Mouse (Mus musculus) embryo, embryonic 11.5 days (tissue): ENCODE data around the gene Gm20388.

Experiments
- DNase-seq: peaks from one replicate; pipeline ENCODE4 v3.0.0-alpha.2; 2012; ENCODE audit warnings: low read depth, low spot score

Gm20388 gene

GRCm38 (mm10) chr8:121952800-121953199, 2042.2 kb downstream of the Gm20388 start:
- no peak for DNase-seq

- no peak for DNase-seq
Observed at GRCm38 (mm10) chr8:121953821-121954545, 2043.3 kb downstream of the Gm20388 start.

- no peak for DNase-seq
Observed at GRCm38 (mm10) chr8:121954981-121955555, 2044.4 kb downstream of the Gm20388 start.

- no peak for DNase-seq
Observed at GRCm38 (mm10) chr8:121955825-121956500, 2045.3 kb downstream of the Gm20388 start.

GRCm38 (mm10) chr8:121958395-121958794, 2047.8 kb downstream of the Gm20388 start:
- DNase-seq = no peak

- DNase-seq = no peak
Observed at GRCm38 (mm10) chr8:121962892-121963291, 2052.3 kb downstream of the Gm20388 start.

- DNase-seq = no peak
Observed at GRCm38 (mm10) chr8:121964716-121965512, 2054.3 kb downstream of the Gm20388 start.

GRCm38 (mm10) chr8:121966110-121966509, 2055.5 kb downstream of the Gm20388 start:
- no peak for DNase-seq

- no peak for DNase-seq
Observed at GRCm38 (mm10) chr8:121966714-121967448, 2056.2 kb downstream of the Gm20388 start.

GRCm38 (mm10) chr8:121967977-121968376, 2057.3 kb downstream of the Gm20388 start:
- DNase-seq = no peak

GRCm38 (mm10) chr8:121968542-121968941, 2057.9 kb downstream of the Gm20388 start:
- no peak for DNase-seq

- DNase-seq = no peak
Observed at GRCm38 (mm10) chr8:121970225-121970624, 2059.6 kb downstream of the Gm20388 start.

- no peak for DNase-seq
Observed at GRCm38 (mm10) chr8:121971488-121972058, 2060.9 kb downstream of the Gm20388 start.

- DNase-seq = no peak
Observed at GRCm38 (mm10) chr8:121973906-121974305, 2063.3 kb downstream of the Gm20388 start.

GRCm38 (mm10) chr8:121977819-121978590, 2067.4 kb downstream of the Gm20388 start:
- peak; percentile 69 for DNase-seq

- no peak for DNase-seq
Observed at GRCm38 (mm10) chr8:121978670-121979069, 2068.0 kb downstream of the Gm20388 start.

GRCm38 (mm10) chr8:121980792-121981519, 2070.3 kb downstream of the Gm20388 start:
- no peak for DNase-seq

- DNase-seq = no peak
Observed at GRCm38 (mm10) chr8:121981520-121981895, 2070.9 kb downstream of the Gm20388 start.

- no peak for DNase-seq
Observed at GRCm38 (mm10) chr8:121985673-121986072, 2075.0 kb downstream of the Gm20388 start.
